Mouse (Mus musculus): Measurements from ENCODE around the gene Ttc19. TPM values are rescaled to one million over a fixed set of nuclear protein-coding genes. Genes with fewer than 3 reads are reported as not detected.

The Ttc19 gene
- polyA plus RNA-seq, 1 experiment from 2014 or later: 21.0 TPM

- H3K36me3 ChIP-seq (ENCODE audit: control insufficient read depth, insufficient read depth, low read length): no peaks in the 10 kb centered on the region
- H3K4me3 ChIP-seq (ENCODE audit: low read depth, low read length): no peak overlapping the region
- no peak overlapping the region for H3K9ac ChIP-seq (ENCODE audit: low read depth, low read length)
- 100% methylated on average over 2 of the region's 2 CpGs for WGBS
- no peaks in the 10 kb centered on the region for H3K9me3 ChIP-seq (ENCODE audit: control insufficient read depth, low read length)
- no peak for ATAC-seq (ENCODE audit: low FRiP score)
- H3K4me2 ChIP-seq (replicated peaks; ENCODE audit: low read depth, low read length): no peak overlapping the region
- no peaks in the 10 kb centered on the region for H3K27me3 ChIP-seq (ENCODE audit: control insufficient read depth, insufficient read depth, low read length)
- no peak for DNase-seq (ENCODE audit: low spot score)
- no peak overlapping the region for H3K27ac ChIP-seq (ENCODE audit: low read depth, low read length)
- 0 out of 2 replicates have a peak, but pooled peaks cover 2% of the 10 kb centered on the region for H3K4me1 ChIP-seq (replicated peaks; ENCODE audit: control insufficient read depth, insufficient read depth, low read length)
Observed at GRCm38 (mm10) chr11:62305866-62306265, 24.6 kb downstream of the Ttc19 start.

DNA sequence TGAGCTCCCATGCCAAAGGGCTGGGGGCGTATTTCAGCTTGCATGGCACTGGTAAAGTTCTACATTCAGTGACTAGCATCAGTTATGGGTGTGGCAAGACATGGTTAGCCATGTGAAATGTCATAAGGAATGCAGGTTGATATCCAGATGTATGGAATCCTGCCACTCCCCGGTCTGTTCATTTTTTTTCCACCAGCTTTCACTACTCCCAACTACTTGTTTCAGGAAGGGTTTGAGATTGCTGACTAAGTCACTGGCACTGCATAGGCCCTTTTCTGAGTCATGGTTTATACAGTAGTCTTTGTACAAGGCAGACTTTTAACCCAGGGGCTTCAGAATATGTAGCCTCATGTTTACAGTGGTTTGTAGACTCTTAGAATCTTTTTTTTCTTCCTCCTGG is 28.0 kb downstream of the Ttc19 start:
- DNase-seq (ENCODE audit: low spot score) (no peak), ATAC-seq (ENCODE audit: low FRiP score) (no peak)
- Histone ChIP-seq H3K9ac (ENCODE audit: low read depth, low read length) (no peak overlapping the region), H3K36me3 (ENCODE audit: control insufficient read depth, insufficient read depth, low read length) (no peaks in the 10 kb centered on the region), H3K4me3 (ENCODE audit: low read depth, low read length) (no peak overlapping the region), H3K4me2 (replicated peaks; ENCODE audit: low read depth, low read length) (no peak overlapping the region), H3K27me3 (ENCODE audit: control insufficient read depth, insufficient read depth, low read length) (no peaks in the 10 kb centered on the region), H3K9me3 (ENCODE audit: control insufficient read depth, low read length) (no peaks in the 10 kb centered on the region), H3K27ac (ENCODE audit: low read depth, low read length) (no peak overlapping the region), H3K4me1 (replicated peaks; ENCODE audit: control insufficient read depth, insufficient read depth, low read length) (no peaks in the 10 kb centered on the region)
- WGBS: 93% methylated on average over 2 of the region's 2 CpGs

DNA sequence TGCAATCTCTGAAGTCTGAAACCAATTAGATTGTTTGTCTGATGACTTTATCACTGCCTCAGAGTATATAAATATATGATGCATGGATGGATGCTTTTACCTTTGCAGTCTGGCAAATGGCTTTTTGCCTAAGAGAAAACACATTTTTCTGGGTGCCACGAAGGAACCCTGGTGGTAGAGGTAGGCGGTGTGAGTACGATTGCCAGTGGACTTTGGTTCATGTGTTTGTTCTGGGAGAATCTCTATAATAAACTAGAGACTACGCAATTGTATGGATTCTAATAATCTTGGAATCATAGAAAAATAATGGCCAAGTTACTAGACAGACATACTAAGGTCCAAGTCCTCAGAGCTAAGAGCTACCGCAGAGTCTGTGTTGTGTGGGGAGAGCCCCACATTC is 33.7 kb downstream of the Ttc19 start:
- Histone ChIP-seq H3K27me3 (ENCODE audit: control insufficient read depth, insufficient read depth, low read length) (no peaks in the 10 kb centered on the region), H3K4me2 (replicated peaks; ENCODE audit: low read depth, low read length) (no peak overlapping the region), H3K36me3 (ENCODE audit: control insufficient read depth, insufficient read depth, low read length) (peaks cover 3% of the 10 kb centered on the region; the same call in 1 of the 2 replicates), H3K4me3 (ENCODE audit: low read depth, low read length) (no peak overlapping the region), H3K9me3 (ENCODE audit: control insufficient read depth, low read length) (no peaks in the 10 kb centered on the region), H3K9ac (ENCODE audit: low read depth, low read length) (no peak overlapping the region), H3K27ac (ENCODE audit: low read depth, low read length) (no peak overlapping the region), H3K4me1 (replicated peaks; ENCODE audit: control insufficient read depth, insufficient read depth, low read length) (no peaks in the 10 kb centered on the region)
- ATAC-seq (ENCODE audit: low FRiP score): no peak
- 97% methylated on average over 5 of the region's 5 CpGs for WGBS
- DNase-seq (ENCODE audit: low spot score): no peak

DNA sequence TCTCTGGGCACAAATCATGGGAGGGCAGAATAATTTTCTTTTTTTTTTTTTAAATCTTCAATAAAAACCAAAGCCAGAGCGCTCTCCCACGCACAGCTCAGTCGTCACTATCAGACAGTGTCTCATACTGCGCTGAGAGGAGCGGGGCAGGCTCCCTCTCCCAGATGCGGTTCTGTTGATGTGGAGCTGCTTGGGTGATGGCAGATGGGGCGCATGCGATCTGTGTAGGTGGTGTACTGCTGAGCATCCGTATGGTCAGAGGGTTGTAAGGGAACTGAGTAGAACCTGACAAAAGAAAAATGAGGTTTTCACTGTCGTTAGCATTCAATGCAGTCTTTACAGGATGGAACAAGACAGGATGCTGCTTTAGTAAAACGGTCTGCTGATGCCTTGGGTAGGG is 36.5 kb downstream of the Ttc19 start:
- Histone ChIP-seq H3K27me3 (ENCODE audit: control insufficient read depth, insufficient read depth, low read length) (no peaks in the 10 kb centered on the region), H3K9me3 (ENCODE audit: control insufficient read depth, low read length) (no peaks in the 10 kb centered on the region), H3K4me1 (replicated peaks; ENCODE audit: control insufficient read depth, insufficient read depth, low read length) (no peaks in the 10 kb centered on the region), H3K9ac (ENCODE audit: low read depth, low read length) (no peak overlapping the region), H3K36me3 (ENCODE audit: control insufficient read depth, insufficient read depth, low read length) (peaks cover 6% of the 10 kb centered on the region; the same call in 1 of the 2 replicates), H3K27ac (ENCODE audit: low read depth, low read length) (no peak overlapping the region), H3K4me3 (ENCODE audit: low read depth, low read length) (no peak overlapping the region), H3K4me2 (replicated peaks; ENCODE audit: low read depth, low read length) (no peak overlapping the region)
- 93% methylated on average over 11 of the region's 11 CpGs for WGBS
- DNase-seq (ENCODE audit: low spot score) (no peak), ATAC-seq (ENCODE audit: low FRiP score) (no peak)

- Histone ChIP-seq H3K4me2 (replicated peaks; ENCODE audit: low read depth, low read length) (no peak overlapping the region), H3K36me3 (ENCODE audit: control insufficient read depth, insufficient read depth, low read length) (peaks cover 7% of the 10 kb centered on the region; the same call in 1 of the 2 replicates), H3K4me3 (ENCODE audit: low read depth, low read length) (no peak overlapping the region), H3K9ac (ENCODE audit: low read depth, low read length) (no peak overlapping the region), H3K27me3 (ENCODE audit: control insufficient read depth, insufficient read depth, low read length) (no peaks in the 10 kb centered on the region), H3K4me1 (replicated peaks; ENCODE audit: control insufficient read depth, insufficient read depth, low read length) (no peaks in the 10 kb centered on the region), H3K27ac (ENCODE audit: low read depth, low read length) (no peak overlapping the region), H3K9me3 (ENCODE audit: control insufficient read depth, low read length) (no peaks in the 10 kb centered on the region)
- ATAC-seq (ENCODE audit: low FRiP score) (no peak), DNase-seq (ENCODE audit: low spot score) (no peak)
- 89% methylated on average over 3 of the region's 3 CpGs for WGBS
Observed at GRCm38 (mm10) chr11:62320097-62320496, 38.8 kb downstream of the Ttc19 start.

GRCm38 (mm10) chr11:62323659-62324058 is 42.4 kb downstream of the Ttc19 start:
- no peak overlapping the region for H3K27ac ChIP-seq (ENCODE audit: low read depth, low read length)
- H3K36me3 ChIP-seq (ENCODE audit: control insufficient read depth, insufficient read depth, low read length): peaks cover 12% of the 10 kb centered on the region; the same call in 1 of the 2 replicates
- no peaks in the 10 kb centered on the region for H3K27me3 ChIP-seq (ENCODE audit: control insufficient read depth, insufficient read depth, low read length)
- no peak overlapping the region for H3K4me2 ChIP-seq (replicated peaks; ENCODE audit: low read depth, low read length)
- H3K9ac ChIP-seq (ENCODE audit: low read depth, low read length): no peak overlapping the region
- no peaks in the 10 kb centered on the region for H3K9me3 ChIP-seq (ENCODE audit: control insufficient read depth, low read length)
- ATAC-seq (ENCODE audit: low FRiP score): no peak
- 95% methylated on average over 3 of the region's 3 CpGs for WGBS
- H3K4me3 ChIP-seq (ENCODE audit: low read depth, low read length): no peak overlapping the region
- no peaks in the 10 kb centered on the region for H3K4me1 ChIP-seq (replicated peaks; ENCODE audit: control insufficient read depth, insufficient read depth, low read length)
- no peak for DNase-seq (ENCODE audit: low spot score)

- H3K9ac ChIP-seq (ENCODE audit: low read depth, low read length): no peak overlapping the region
- ATAC-seq (ENCODE audit: low FRiP score) (no peak), DNase-seq (ENCODE audit: low spot score) (no peak)
- H3K9me3 ChIP-seq (ENCODE audit: control insufficient read depth, low read length): no peaks in the 10 kb centered on the region
- 92% methylated on average over 5 of the region's 5 CpGs for WGBS
- H3K4me2 ChIP-seq (replicated peaks; ENCODE audit: low read depth, low read length): no peak overlapping the region
- H3K36me3 ChIP-seq (ENCODE audit: control insufficient read depth, insufficient read depth, low read length): peaks cover 16% of the 10 kb centered on the region; the same call in 1 of the 2 replicates
- no peaks in the 10 kb centered on the region for H3K4me1 ChIP-seq (replicated peaks; ENCODE audit: control insufficient read depth, insufficient read depth, low read length)
- H3K27me3 ChIP-seq (ENCODE audit: control insufficient read depth, insufficient read depth, low read length): no peaks in the 10 kb centered on the region
- H3K4me3 ChIP-seq (ENCODE audit: low read depth, low read length): no peak overlapping the region
- H3K27ac ChIP-seq (ENCODE audit: low read depth, low read length): no peak overlapping the region
Observed at GRCm38 (mm10) chr11:62331141-62331540, 49.9 kb downstream of the Ttc19 start.

DNA sequence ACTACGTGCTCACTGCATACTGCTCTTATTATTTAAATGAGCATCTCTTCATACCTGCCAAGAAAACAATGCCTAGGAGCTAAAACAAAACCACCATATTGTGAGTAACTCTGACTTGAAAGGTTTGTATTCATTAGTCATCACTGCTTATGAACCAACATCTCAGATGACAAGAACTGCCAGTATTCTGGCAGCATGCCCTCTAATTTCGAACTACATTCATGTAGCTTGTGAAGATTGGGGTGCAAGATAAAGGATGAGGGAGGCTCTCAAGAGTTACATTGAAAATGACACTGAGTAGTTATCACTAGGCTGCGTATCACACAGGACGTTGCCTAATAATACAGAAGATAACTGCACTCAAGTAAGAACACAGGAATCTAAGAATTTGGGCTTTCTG is 51.0 kb downstream of the Ttc19 start:
- DNase-seq (ENCODE audit: low spot score) (no peak), ATAC-seq (ENCODE audit: low FRiP score) (no peak)
- Histone ChIP-seq H3K4me3 (ENCODE audit: low read depth, low read length) (no peak overlapping the region), H3K27ac (ENCODE audit: low read depth, low read length) (no peak overlapping the region), H3K27me3 (ENCODE audit: control insufficient read depth, insufficient read depth, low read length) (no peaks in the 10 kb centered on the region), H3K4me2 (replicated peaks; ENCODE audit: low read depth, low read length) (no peak overlapping the region), H3K36me3 (ENCODE audit: control insufficient read depth, insufficient read depth, low read length) (peaks cover 11% of the 10 kb centered on the region; the same call in 1 of the 2 replicates), H3K9ac (ENCODE audit: low read depth, low read length) (no peak overlapping the region), H3K9me3 (ENCODE audit: control insufficient read depth, low read length) (no peaks in the 10 kb centered on the region), H3K4me1 (replicated peaks; ENCODE audit: control insufficient read depth, insufficient read depth, low read length) (no peaks in the 10 kb centered on the region)
- WGBS: 95% methylated on average over 4 of the region's 4 CpGs

DNA sequence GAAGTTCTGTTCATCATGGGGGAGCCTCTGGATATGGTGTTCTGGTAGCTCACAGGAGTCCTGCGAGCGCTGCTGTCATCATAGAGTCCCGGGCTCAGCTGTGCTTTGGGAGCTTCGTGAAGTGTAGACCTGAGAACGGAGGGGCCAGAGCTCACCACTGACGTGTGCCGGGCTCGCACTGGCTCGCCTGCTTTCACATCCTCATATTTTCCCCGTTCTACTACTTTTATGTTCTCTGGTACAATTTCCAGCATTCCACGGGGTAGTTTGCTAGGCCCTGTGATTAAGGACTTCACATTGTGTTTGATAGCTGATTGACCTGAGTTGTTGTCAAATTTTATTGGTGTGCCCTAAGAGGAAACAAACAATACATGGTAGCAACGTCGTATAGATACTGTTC is 61.7 kb downstream of the Ttc19 start:
- Histone ChIP-seq H3K4me3 (ENCODE audit: low read depth, low read length) (no peak overlapping the region), H3K4me2 (replicated peaks; ENCODE audit: low read depth, low read length) (no peak overlapping the region), H3K36me3 (ENCODE audit: control insufficient read depth, insufficient read depth, low read length) (peaks cover 13% of the 10 kb centered on the region; the same call in 1 of the 2 replicates), H3K9me3 (ENCODE audit: control insufficient read depth, low read length) (no peaks in the 10 kb centered on the region), H3K27me3 (ENCODE audit: control insufficient read depth, insufficient read depth, low read length) (no peaks in the 10 kb centered on the region), H3K4me1 (replicated peaks; ENCODE audit: control insufficient read depth, insufficient read depth, low read length) (no peaks in the 10 kb centered on the region), H3K9ac (ENCODE audit: low read depth, low read length) (no peak overlapping the region), H3K27ac (ENCODE audit: low read depth, low read length) (no peak overlapping the region)
- 95% methylated on average over 13 of the region's 13 CpGs for WGBS
- DNase-seq (ENCODE audit: low spot score) (no peak), ATAC-seq (ENCODE audit: low FRiP score) (no peak)
